ENCODE assay signal across 7 mouse cellular contexts in the genomic region with DNA sequence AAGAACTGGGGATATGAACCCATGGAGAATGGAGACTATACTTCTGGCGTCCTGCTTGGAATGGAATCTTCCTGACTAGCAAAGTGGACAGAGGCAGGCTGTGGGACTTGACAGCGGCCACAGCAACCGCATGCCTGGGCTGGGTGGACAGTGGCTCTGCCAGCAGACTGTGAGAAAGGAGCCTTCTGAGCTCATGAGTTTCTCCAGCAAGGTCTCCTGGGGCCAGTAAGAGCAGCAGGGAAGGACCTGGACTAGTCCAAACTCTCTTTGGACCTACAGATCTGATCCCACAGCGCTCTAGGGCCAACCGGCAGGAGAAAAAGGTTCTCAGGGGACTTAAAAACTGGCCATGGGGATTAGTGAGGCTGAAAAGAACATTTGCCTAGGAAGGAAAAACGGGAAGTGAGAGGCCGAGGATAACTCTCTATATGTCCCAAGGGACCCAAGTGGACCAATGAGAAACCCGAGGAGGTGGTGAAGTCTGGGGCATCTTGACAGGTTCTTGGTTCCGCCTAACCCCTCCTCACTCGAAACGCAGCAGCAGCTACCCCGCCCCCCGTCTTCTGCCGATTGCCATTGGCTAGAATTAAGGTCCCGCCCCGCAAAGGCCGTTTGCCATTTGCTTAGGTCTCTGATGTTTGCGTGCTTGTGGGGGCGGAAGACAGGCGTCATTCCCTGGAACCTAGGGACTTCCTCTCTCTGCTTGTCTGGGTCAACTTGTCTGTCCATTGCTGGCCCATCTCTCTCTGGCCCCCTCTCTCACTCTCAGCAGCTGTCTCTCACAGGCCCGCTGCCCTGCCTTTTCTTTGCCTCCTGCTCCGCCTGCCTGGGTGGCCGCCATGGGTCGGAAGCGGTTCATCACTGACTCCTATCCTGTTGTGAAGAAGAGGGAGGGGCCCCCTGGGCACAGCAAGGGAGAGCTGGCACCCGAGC. TPM values are rescaled to one million over a fixed set of nuclear protein-coding genes. Genes with fewer than 3 reads are reported as not detected.
DNase-seq lines count a peak whose midpoint lies in the region; ATAC-seq lines count a peak whose summit lies in the region.

A gene (plus strand): TSS at position 647 of the 933 bp plus-strand sequence.

- peak within 1 kb of the TSS; percentile 17; the same call in 1 of the 2 replicates for H3K27ac ChIP-seq in embryonic facial prominence, embryonic 11.5 days (replicated peaks; ENCODE audit: low read depth, low read length)
- no peak within 1 kb of the TSS for H3K27ac ChIP-seq in limb, embryonic 11.5 days (replicated peaks; ENCODE audit: low read depth, low read length)
- H3K27ac ChIP-seq in midbrain, embryonic 14.5 days (replicated peaks; ENCODE audit: low read depth, low read length) = peak within 1 kb of the TSS; percentile 74

- WGBS in embryonic facial prominence, embryonic 11.5 days = 11% methylated on average over 26 of the region's 26 CpGs
- WGBS in limb, embryonic 11.5 days = 15% methylated on average over 26 of the region's 26 CpGs
- 9% methylated on average over 26 of the region's 26 CpGs for WGBS in midbrain, embryonic 14.5 days

- 0 out of 2 replicates have a peak, but pooled peaks cover 2% of the 10 kb centered on the region for H3K27me3 ChIP-seq in embryonic facial prominence, embryonic 11.5 days (ENCODE audit: control insufficient read depth, insufficient read depth, low read length)
- H3K27me3 ChIP-seq in limb, embryonic 11.5 days (ENCODE audit: control insufficient read depth, insufficient read depth, low read length) = no peaks in the 10 kb centered on the region
- no peaks in the 10 kb centered on the region for H3K27me3 ChIP-seq in midbrain, embryonic 14.5 days (ENCODE audit: control insufficient read depth, insufficient read depth, low read length)

- DNase-seq in adrenal gland, postnatal 14 days = peak; percentile 98
- DNase-seq in embryonic facial prominence, embryonic 11.5 days (ENCODE audit: low spot score) = peak; percentile 94
- DNase-seq in kidney, adult 18-20 months = peak; percentile 98
- DNase-seq in limb, embryonic 11.5 days (ENCODE audit: low spot score) = peak; percentile 90
- peak; percentile 96 for DNase-seq in midbrain, embryonic 14.5 days
- DNase-seq in spleen, adult 18-20 months = peak; percentile 95 to 98

- peak; percentile 51 for ATAC-seq in embryonic facial prominence, embryonic 11.5 days (replicated peaks; ENCODE audit: insufficient number of reproducible peaks, low FRiP score, low TSS enrichment, low read depth)
- peak; percentile 76 for ATAC-seq in granulocyte monocyte progenitor cell, adult 5-6 weeks (replicated peaks; ENCODE audit: poor library complexity, severe bottlenecking)
- peak; percentile 67; the same call in 1 of the 2 replicates for ATAC-seq in limb, embryonic 11.5 days (ENCODE audit: insufficient number of reproducible peaks, low FRiP score, low TSS enrichment, low read depth)
- peak; percentile 87 for ATAC-seq in midbrain, embryonic 14.5 days (ENCODE audit: low FRiP score, low TSS enrichment)

- peak within 1 kb of the TSS; percentile 85 for H3K4me2 ChIP-seq in embryonic facial prominence, embryonic 11.5 days (ENCODE audit: low read depth, low read length)
- peak within 1 kb of the TSS; percentile 87 for H3K4me2 ChIP-seq in limb, embryonic 11.5 days (ENCODE audit: low read depth, severe bottlenecking)
- peak within 1 kb of the TSS; percentile 86 for H3K4me2 ChIP-seq in midbrain, embryonic 14.5 days (ENCODE audit: low read length)

- peak within 1 kb of the TSS; percentile 60 for H3K9ac ChIP-seq in embryonic facial prominence, embryonic 11.5 days (replicated peaks; ENCODE audit: low read length)
- H3K9ac ChIP-seq in limb, embryonic 11.5 days (ENCODE audit: low read length) = peak within 1 kb of the TSS; percentile 41; the same call in 1 of the 2 replicates
- peak within 1 kb of the TSS; percentile 68 for H3K9ac ChIP-seq in midbrain, embryonic 14.5 days (replicated peaks; ENCODE audit: low read length)

- no peaks in the 10 kb centered on the region for H3K4me1 ChIP-seq in embryonic facial prominence, embryonic 11.5 days (ENCODE audit: control insufficient read depth, insufficient read depth, low read length)
- H3K4me1 ChIP-seq in limb, embryonic 11.5 days (ENCODE audit: control insufficient read depth, insufficient read depth, low read length) = peaks cover 9% of the 10 kb centered on the region
- H3K4me1 ChIP-seq in midbrain, embryonic 14.5 days (ENCODE audit: control insufficient read depth, insufficient read depth, low read length) = peaks cover 11% of the 10 kb centered on the region

- H3K4me3 ChIP-seq in embryonic facial prominence, embryonic 11.5 days (ENCODE audit: low read depth, low read length) = peak within 1 kb of the TSS; percentile 59
- H3K4me3 ChIP-seq in limb, embryonic 11.5 days (ENCODE audit: low read depth, low read length) = peak within 1 kb of the TSS; percentile 55
- peak within 1 kb of the TSS; percentile 55 for H3K4me3 ChIP-seq in midbrain, embryonic 14.5 days (replicated peaks; ENCODE audit: low read depth, low read length)

- H3K36me3 ChIP-seq in embryonic facial prominence, embryonic 11.5 days (replicated peaks; ENCODE audit: control insufficient read depth, insufficient read depth, low read depth, low read length) = no peaks in the 10 kb centered on the region
- H3K36me3 ChIP-seq in limb, embryonic 11.5 days (ENCODE audit: control insufficient read depth, insufficient read depth, low read length) = no peaks in the 10 kb centered on the region
- no peaks in the 10 kb centered on the region for H3K36me3 ChIP-seq in midbrain, embryonic 14.5 days (ENCODE audit: control insufficient read depth, insufficient read depth, low read length)

- no peaks in the 10 kb centered on the region for H3K9me3 ChIP-seq in embryonic facial prominence, embryonic 11.5 days (replicated peaks; ENCODE audit: control insufficient read depth, low read length)
- H3K9me3 ChIP-seq in limb, embryonic 11.5 days (ENCODE audit: control insufficient read depth, low read length) = no peaks in the 10 kb centered on the region
- no peaks in the 10 kb centered on the region for H3K9me3 ChIP-seq in midbrain, embryonic 14.5 days (ENCODE audit: control insufficient read depth, low read length)

RNA-seq across cellular contexts. Expression of the gene that starts here (rescaled TPM):
- total RNA-seq in adrenal gland, postnatal 14 days (2021) = 43.3 and 57.9 TPM in 2 replicates
- 12.7 and 13.0 TPM in 2 replicates for polyA plus RNA-seq in embryonic facial prominence, embryonic 11.5 days (2014; fragmentation: Nextera tagmentation; extraction: Ambion mirVana)
- total RNA-seq in granulocyte monocyte progenitor cell, adult 5-6 weeks (2014; fragmentation: Nextera tagmentation) = 68.6 and 117 TPM in 2 replicates
- total RNA-seq in granulocyte monocyte progenitor cell, adult 5-6 weeks (2017) = 69.5 and 92.0 TPM in 2 replicates
- polyA plus RNA-seq in limb, embryonic 11.5 days (2014; fragmentation: Nextera tagmentation; extraction: Ambion mirVana) = 11.5 and 12.6 TPM in 2 replicates
- polyA plus RNA-seq in midbrain, embryonic 14.5 days (2014; fragmentation: Nextera tagmentation; extraction: Ambion mirVana) = 18.5 and 19.1 TPM in 2 replicates
